Mouse (Mus musculus) cerebellum, postnatal 10 days (tissue): ENCODE data around the gene Cpne7.
"Not testable (repeated sequence)": the region's sequence is repeated elsewhere in the genome, so short reads cannot be mapped to it uniquely, and the experiment has no call there.

Source experiments
- DNase-seq, 2 experiments: peaks; one replicate each; pipeline ENCODE4 v3.0.0; 2021; ENCODE audit warnings: mixed read lengths in 2 of 2

Cpne7 gene

GRCm38 (mm10) chr8:123117127-123117731, at the start of gene Cpne7:
Gene Cpne7 (plus strand): TSS chr8:123117374.
- peak; percentile 45 to 49 for DNase-seq

- DNase-seq, result peak; percentile 33 to 54
Measured at GRCm38 (mm10) chr8:123071176-123071575, 46.0 kb upstream of the Cpne7 start.

- no peak for DNase-seq
Measured at GRCm38 (mm10) chr8:123077213-123077612, 40.0 kb upstream of the Cpne7 start.

- DNase-seq, result no peak
Measured at GRCm38 (mm10) chr8:123082993-123083392, 34.2 kb upstream of the Cpne7 start.

GRCm38 (mm10) chr8:123083610-123084009, 33.6 kb upstream of the Cpne7 start:
- DNase-seq, result peak in 1 of 2 experiments; percentile 26

- DNase-seq, result no peak
Measured at GRCm38 (mm10) chr8:123087289-123087688, 29.9 kb upstream of the Cpne7 start.

GRCm38 (mm10) chr8:123097216-123097615, 20.0 kb upstream of the Cpne7 start:
- peak in 1 of 2 experiments; percentile 42 for DNase-seq

- DNase-seq, result peak in 1 of 2 experiments; percentile 59
Measured at GRCm38 (mm10) chr8:123097786-123098584, 19.2 kb upstream of the Cpne7 start.

- no peak for DNase-seq
Measured at GRCm38 (mm10) chr8:123100288-123100687, 16.9 kb upstream of the Cpne7 start.

GRCm38 (mm10) chr8:123101244-123101643, 15.9 kb upstream of the Cpne7 start:
- no peak for DNase-seq

GRCm38 (mm10) chr8:123101735-123102685, 15.2 kb upstream of the Cpne7 start, which contains the start of gene Rpl13:
Gene Rpl13 (plus strand): TSS chr8:123102350.
- peak; percentile 99 for DNase-seq

GRCm38 (mm10) chr8:123102855-123103254, 14.3 kb upstream of the Cpne7 start:
- not testable (repeated sequence) for DNase-seq

- no peak for DNase-seq
Measured at GRCm38 (mm10) chr8:123103285-123103684, 13.9 kb upstream of the Cpne7 start.

GRCm38 (mm10) chr8:123104046-123104767, 13.0 kb upstream of the Cpne7 start:
- DNase-seq, result no peak

GRCm38 (mm10) chr8:123105553-123106326, 11.4 kb upstream of the Cpne7 start:
- peak; percentile 56 to 86 for DNase-seq

GRCm38 (mm10) chr8:123106531-123106930, 10.6 kb upstream of the Cpne7 start:
- DNase-seq, result peak; percentile 49 to 67

GRCm38 (mm10) chr8:123108010-123108409, 9.2 kb upstream of the Cpne7 start:
- DNase-seq, result no peak

GRCm38 (mm10) chr8:123108953-123109352, 8.2 kb upstream of the Cpne7 start:
- peak; percentile 57 to 58 for DNase-seq

- DNase-seq, result peak; percentile 71 to 73
Measured at GRCm38 (mm10) chr8:123110649-123111048, 6.5 kb upstream of the Cpne7 start.

GRCm38 (mm10) chr8:123112892-123113291, 4.3 kb upstream of the Cpne7 start:
- peak; percentile 35 to 53 for DNase-seq

- DNase-seq, result no peak
Measured at GRCm38 (mm10) chr8:123113908-123114469, 3.2 kb upstream of the Cpne7 start.
